Mouse (Mus musculus) myocyte (in vitro differentiated cells): ENCODE measurements around the gene Spata32.

Source experiments
- E2F4 ChIP-seq: IDR thresholded peaks from one replicate; pipeline ENCODE4 v1.6.1; 2011; ENCODE audit warnings: mild to moderate bottlenecking, control low read depth, moderate library complexity; ENCODE audit not compliant: insufficient read depth
- MYOG ChIP-seq, 3 experiments: IDR thresholded peaks; one replicate each; pipeline ENCODE4 v1.6.1; 2011; ENCODE audit warnings: control low read depth in 2 of 3, low read depth in 2 of 3, mild to moderate bottlenecking in 2 of 3; ENCODE audit not compliant: insufficient read length in 2 of 3, control insufficient read depth in 1 of 3, insufficient read depth in 1 of 3
- POLR2A ChIP-seq: IDR thresholded peaks from one replicate; pipeline ENCODE4 v1.6.1; 2011; ENCODE audit warnings: low read depth, mild to moderate bottlenecking, control low read depth, moderate library complexity; ENCODE audit not compliant: insufficient read length
- POLR2AphosphoS2 ChIP-seq: IDR thresholded peaks from one replicate; pipeline ENCODE4 v1.6.1; 2011; ENCODE audit warnings: low read depth, control low read depth; ENCODE audit not compliant: insufficient read length
- TCF12 ChIP-seq: IDR thresholded peaks from one replicate; pipeline ENCODE4 v1.6.1; 2011; ENCODE audit warnings: mild to moderate bottlenecking, control low read depth; ENCODE audit not compliant: poor library complexity, insufficient read depth, severe bottlenecking
- USF1 ChIP-seq: IDR thresholded peaks from one replicate; pipeline ENCODE4 v1.6.1; 2011; ENCODE audit warnings: low read depth, mild to moderate bottlenecking, control low read depth, moderate library complexity

DNA sequence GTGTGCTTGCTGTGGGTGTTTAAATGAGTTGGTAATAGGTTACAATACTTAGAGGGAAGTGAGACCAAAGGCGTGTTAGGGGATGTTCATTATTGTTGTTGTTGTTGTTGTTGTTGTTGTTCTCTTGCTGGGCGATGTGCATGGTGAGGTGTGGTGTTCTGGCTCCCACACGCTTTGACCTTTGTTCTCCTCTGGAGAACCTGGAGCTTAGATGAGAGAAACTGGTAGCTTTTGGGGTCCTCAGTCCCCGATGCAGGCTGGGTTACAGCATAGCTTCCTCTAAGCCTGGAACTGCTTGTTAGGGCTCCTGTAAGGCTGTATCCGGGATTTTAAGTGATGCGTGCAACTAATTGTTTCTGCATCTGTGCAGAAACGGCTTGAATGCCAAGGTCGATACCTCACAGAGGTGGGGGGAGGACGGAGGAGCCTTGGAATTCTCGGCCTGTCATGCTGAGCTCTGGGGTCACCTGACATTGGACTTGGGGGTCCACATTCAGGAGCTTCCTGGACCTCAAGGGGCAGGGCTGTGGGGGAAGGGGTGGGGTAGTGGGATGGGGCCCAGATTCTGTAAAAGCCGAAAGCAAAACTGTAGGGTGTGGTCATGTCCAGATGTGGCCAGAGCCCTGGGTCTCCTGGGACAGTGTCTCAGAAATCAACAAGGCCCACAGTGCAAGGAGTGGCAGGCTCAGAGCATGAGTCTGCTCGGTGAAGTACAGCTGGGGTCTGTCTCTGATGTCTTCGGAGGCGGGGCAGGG, 42.4 kb downstream of the Spata32 start:
- TF ChIP-seq USF1 (no peak), E2F4 (no peak), POLR2AphosphoS2 (no peak), MYOG (IDR thresholded peaks at IDR 0.05; ENCODE audit: control insufficient read depth in 1 of 3, insufficient read depth in 1 of 3, insufficient read length in 2 of 3, low read depth in 2 of 3) (peak in 1 of 3 experiments; percentile 9), POLR2A (no peak), TCF12 (no peak)
